Mouse (Mus musculus) hindbrain, embryonic 15.5 days (tissue): Measurements from ENCODE around the gene Wbp2. TPM values are rescaled to one million over a fixed set of nuclear protein-coding genes. Genes with fewer than 3 reads are reported as not detected.

Experiments used
- ATAC-seq: fragments of 200-750 bp; cut with Nextera tagmentation; 2 replicates; pipeline ENCODE4 v1.8.0; 2017; ENCODE audit warnings: low read depth, moderate number of reproducible peaks, moderate TSS enrichment; ENCODE audit not compliant: low FRiP score
- H3K27ac ChIP-seq: fragments of 300-500 bp; sonication (generic); replicated peaks from 2 replicates; pipeline ENCODE4 v1.5.1; 2015; ENCODE audit warnings: mild to moderate bottlenecking, inconsistent platforms
- H3K27me3 ChIP-seq: fragments of 300-500 bp; sonication (generic); 2 replicates; pipeline ENCODE4 v1.6.1; 2015; ENCODE audit warnings: control low read depth, inconsistent platforms
- H3K36me3 ChIP-seq: fragments of 300-500 bp; sonication (generic); 2 replicates; pipeline ENCODE4 v1.6.1; 2015; ENCODE audit warnings: control low read depth, inconsistent platforms
- H3K4me1 ChIP-seq: fragments of 300-500 bp; sonication (generic); replicated peaks from 2 replicates; pipeline ENCODE4 v1.6.1; 2015; ENCODE audit warnings: control low read depth, inconsistent platforms
- H3K4me2 ChIP-seq: fragments of 300-500 bp; sonication (generic); 2 replicates; pipeline ENCODE4 v1.6.1; 2015; ENCODE audit warnings: moderate library complexity, mild to moderate bottlenecking, inconsistent platforms
- H3K4me3 ChIP-seq: fragments of 300-500 bp; sonication (generic); 2 replicates; pipeline ENCODE4 v1.5.1; 2015; ENCODE audit warnings: mild to moderate bottlenecking, inconsistent platforms
- H3K9ac ChIP-seq: fragments of 300-500 bp; sonication (generic); 2 replicates; pipeline ENCODE4 v1.6.1; 2015; ENCODE audit warnings: inconsistent platforms
- H3K9me3 ChIP-seq: fragments of 300-500 bp; sonication (generic); 2 replicates; pipeline ENCODE4 v1.6.1; 2016; ENCODE audit warnings: control low read depth, inconsistent platforms
- WGBS: fragments of 180-500 bp; shearing (Covaris S2); methylation state at CpG from one replicate; pipeline ENCODE4 v1.1.7; 2015; 5-methylcytosine and 5-hydroxymethylcytosine counted together
- polyA plus RNA-seq: library from polyadenylated mRNA; unstranded; fragments of >200 nt; fragmentation: Nextera tagmentation; extraction: Ambion mirVana; gene quantifications from 2 replicates; pipeline ENCODE4 v1.2.1, GENCODE M21; 2015

Gene Wbp2
- polyA plus RNA-seq, 1 experiment from 2014 or later, result 196 TPM

DNA sequence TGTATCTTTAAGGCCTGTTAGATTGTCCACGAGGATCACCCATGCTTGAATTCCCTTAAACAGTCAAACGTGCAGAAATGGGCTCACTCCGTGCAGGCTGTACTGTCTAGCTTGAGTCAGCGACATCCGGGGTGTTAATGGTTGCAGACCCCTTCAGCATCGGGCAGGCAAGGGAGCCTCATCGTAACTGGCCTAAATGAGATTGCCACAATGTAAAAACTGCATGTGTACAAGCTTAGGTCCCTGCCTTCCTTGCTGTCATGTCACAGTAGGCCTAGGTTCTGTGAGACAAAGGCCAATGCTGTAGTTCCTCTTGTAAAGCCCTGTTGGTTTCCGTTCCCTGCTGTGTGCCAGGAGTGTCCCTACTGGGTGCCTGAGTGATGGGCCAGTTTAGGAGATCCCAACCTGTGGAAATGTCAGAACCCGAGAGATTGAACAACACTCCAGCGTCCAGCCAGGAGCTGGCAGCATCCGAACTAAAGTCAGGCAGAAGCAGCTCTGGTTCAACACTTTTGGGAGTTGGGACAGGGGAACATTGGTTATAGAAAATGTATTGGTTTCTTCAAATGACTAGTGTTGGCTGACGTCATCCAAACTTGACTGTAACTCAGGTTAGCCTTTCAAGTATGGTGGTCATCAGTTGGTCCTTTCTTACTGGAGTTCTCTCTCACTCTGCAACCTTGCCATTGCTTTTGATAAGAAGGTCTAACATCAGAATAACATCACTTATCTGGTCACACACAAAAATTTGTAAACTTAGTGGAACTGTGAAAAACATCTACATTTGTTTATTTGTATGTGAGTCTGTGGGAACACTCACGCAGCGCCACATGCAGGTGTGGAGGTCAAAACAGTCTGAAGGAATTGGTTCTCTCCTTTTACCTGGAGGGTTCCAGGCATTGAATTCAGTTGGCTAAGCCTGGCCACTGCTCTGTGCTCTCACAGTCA is 55.6 kb downstream of the Wbp2 start:
- H3K9me3 ChIP-seq, result no peaks in the 10 kb centered on the region
- H3K27ac ChIP-seq, result peak overlapping the region; percentile 100
- peak overlapping the region; percentile 76 for H3K4me2 ChIP-seq
- no peaks in the 10 kb centered on the region for H3K27me3 ChIP-seq
- WGBS, result 24% methylated on average over 14 of the region's 14 CpGs
- ATAC-seq, result peak; percentile 35
- peak overlapping the region; percentile 63 for H3K4me3 ChIP-seq
- peaks cover 27% of the 10 kb centered on the region for H3K4me1 ChIP-seq
- peaks cover 4% of the 10 kb centered on the region; the same call in 1 of the 2 replicates for H3K36me3 ChIP-seq
- peak overlapping the region; percentile 88 for H3K9ac ChIP-seq

DNA sequence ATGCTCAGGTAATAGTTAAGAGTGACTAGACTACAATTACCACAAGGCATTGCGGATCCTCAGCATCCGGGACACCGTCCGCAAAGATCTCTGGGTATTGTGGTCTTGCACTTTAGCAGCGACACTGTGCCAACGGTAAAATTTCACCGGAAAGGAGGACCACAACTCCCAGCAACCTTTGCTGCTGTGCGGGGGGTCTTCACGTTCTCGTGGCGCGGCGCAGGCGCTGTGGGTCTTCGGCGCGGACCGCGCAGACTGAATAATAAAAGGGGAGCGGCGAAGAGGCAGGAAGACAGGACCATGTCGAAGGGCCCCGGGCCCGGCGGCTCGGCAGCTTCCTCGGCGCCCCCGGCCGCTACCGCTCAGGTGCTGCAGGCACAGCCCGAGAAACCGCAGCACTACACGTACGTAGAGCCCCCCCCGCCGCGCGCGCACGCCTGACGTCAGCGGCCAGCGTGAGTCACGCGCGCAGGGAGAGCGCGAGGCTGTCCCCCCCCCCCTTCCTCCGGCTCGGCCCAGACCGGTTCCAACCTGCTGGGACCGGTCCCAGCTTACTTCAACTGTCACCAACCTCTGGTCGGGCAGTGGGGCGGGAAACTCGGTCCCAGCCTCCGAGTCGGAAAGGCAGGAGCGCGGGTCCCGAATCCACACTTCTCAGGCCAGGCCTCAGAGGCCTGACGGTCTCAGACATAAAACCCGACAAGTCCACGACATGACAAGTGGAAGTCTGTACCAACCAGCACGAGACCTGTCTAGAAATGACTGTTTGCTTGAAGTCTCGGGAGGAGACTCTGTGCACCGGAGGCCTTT is 56.5 kb downstream of the Wbp2 start, which contains the start of gene Unk:
Gene Unk, plus strand, starts transcription at position 235 of the 810 bp plus-strand sequence.
- under 1% methylated on average over 61 of the region's 67 CpGs for WGBS
- Histone ChIP-seq H3K36me3 (peaks cover 4% of the 10 kb centered on the region; the same call in 1 of the 2 replicates), H3K9me3 (no peaks in the 10 kb centered on the region), H3K4me1 (peaks cover 29% of the 10 kb centered on the region), H3K9ac (peak within 1 kb of the TSS; percentile 88), H3K4me3 (peak within 1 kb of the TSS; percentile 63), H3K4me2 (peak within 1 kb of the TSS; percentile 76), H3K27me3 (no peaks in the 10 kb centered on the region), H3K27ac (peak within 1 kb of the TSS; percentile 100)
- ATAC-seq, result peak; percentile 95

DNA sequence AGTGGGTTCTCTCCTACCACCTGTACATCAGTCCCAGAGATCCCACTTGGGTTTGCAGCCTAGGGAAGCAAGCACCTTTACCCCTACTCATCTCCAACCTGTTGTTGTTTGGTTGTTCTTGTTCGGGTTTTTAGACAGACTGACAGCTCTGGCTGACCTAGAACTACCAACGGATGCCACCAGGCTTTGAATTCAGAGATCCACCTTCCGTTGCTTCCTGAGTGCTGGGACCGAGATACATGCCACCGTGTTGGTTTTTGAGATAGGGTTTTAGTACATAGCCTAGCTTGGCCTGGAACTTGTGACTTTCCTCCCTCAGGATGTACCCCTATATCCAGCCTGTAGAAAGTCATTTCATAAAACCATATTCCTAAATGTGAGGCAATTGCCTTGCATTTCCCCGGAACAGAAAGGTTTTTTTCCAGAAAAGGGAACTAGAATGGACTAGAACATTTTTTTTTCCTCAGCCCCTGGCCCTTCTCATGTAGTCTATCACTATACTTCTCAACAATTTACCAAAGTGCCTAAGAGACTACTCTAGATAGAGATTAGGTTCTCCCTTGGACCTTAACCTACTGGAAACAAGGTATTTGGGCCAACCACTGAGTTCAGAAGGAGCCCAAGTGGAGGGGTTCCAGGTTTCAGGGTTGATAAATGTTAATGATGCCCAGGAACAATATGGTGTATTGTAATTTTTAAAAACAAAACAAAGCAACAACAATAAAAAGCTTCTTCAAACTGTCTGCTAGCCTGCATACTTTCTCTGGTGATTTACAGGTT is 57.5 kb downstream of the Wbp2 start:
- H3K4me3 ChIP-seq, result peak overlapping the region; percentile 63
- H3K9me3 ChIP-seq, result no peaks in the 10 kb centered on the region
- no peaks in the 10 kb centered on the region for H3K36me3 ChIP-seq
- peak overlapping the region; percentile 100 for H3K27ac ChIP-seq
- WGBS, result 81% methylated on average over 6 of the region's 6 CpGs
- no peak for ATAC-seq
- H3K27me3 ChIP-seq, result no peaks in the 10 kb centered on the region
- peak overlapping the region; percentile 76 for H3K4me2 ChIP-seq
- peaks cover 29% of the 10 kb centered on the region for H3K4me1 ChIP-seq
- peak overlapping the region; percentile 49 for H3K9ac ChIP-seq

Other genes with a start within 250 kb of the Wbp2 start
- gene Myo15b, start 228.6 kb downstream of the Wbp2 start, polyA plus RNA-seq, result 0.17 and 0.19 TPM in 2 replicates
- 1.9 and 2.2 TPM in 2 replicates for gene Smim5, start 187.0 kb downstream of the Wbp2 start, polyA plus RNA-seq
- 0.93 and 1.1 TPM in 2 replicates for gene Smim6, start 175.0 kb downstream of the Wbp2 start, polyA plus RNA-seq
- 42.9 and 43.4 TPM in 2 replicates for gene Sap30bp, start 153.7 kb downstream of the Wbp2 start, polyA plus RNA-seq
- 18.7 and 23.8 TPM in 2 replicates for gene Recql5, start 153.5 kb downstream of the Wbp2 start, polyA plus RNA-seq
- gene Itgb4, start 112.3 kb downstream of the Wbp2 start, polyA plus RNA-seq, result 1.7 and 1.9 TPM in 2 replicates
- gene Galk1, start 74.3 kb downstream of the Wbp2 start, polyA plus RNA-seq, result 62.5 and 70.9 TPM in 2 replicates
- gene H3f3b, start 59.0 kb downstream of the Wbp2 start, polyA plus RNA-seq, result 1,686 and 1,716 TPM in 2 replicates
- gene Unk, start 56.7 kb downstream of the Wbp2 start, polyA plus RNA-seq, result 32.1 and 37.0 TPM in 2 replicates
- 1.0 and 1.6 TPM in 2 replicates for gene Unc13d, start 9.0 kb downstream of the Wbp2 start, polyA plus RNA-seq
- 10.9 and 11.6 TPM in 2 replicates for gene Trim47, start 40.2 kb upstream of the Wbp2 start, polyA plus RNA-seq
- gene Trim65, start 44.1 kb upstream of the Wbp2 start, polyA plus RNA-seq, result 3.0 and 4.0 TPM in 2 replicates
- gene Mrpl38, start 51.9 kb upstream of the Wbp2 start, polyA plus RNA-seq, result 86.2 and 89.0 TPM in 2 replicates
- 55.7 and 59.0 TPM in 2 replicates for gene Fbf1, start 81.2 kb upstream of the Wbp2 start, polyA plus RNA-seq
- gene Ten1, start 111.9 kb upstream of the Wbp2 start, polyA plus RNA-seq, result 90.6 and 104 TPM in 2 replicates
- gene Acox1, start 112.0 kb upstream of the Wbp2 start, polyA plus RNA-seq, result 60.6 and 61.4 TPM in 2 replicates
- 1.0 and 1.1 TPM in 2 replicates for gene Evpl, start 151.1 kb upstream of the Wbp2 start, polyA plus RNA-seq
- gene Srp68, start 187.2 kb upstream of the Wbp2 start, polyA plus RNA-seq, result 63.9 and 66.1 TPM in 2 replicates
- 0.51 and 0.68 TPM in 2 replicates for gene Galr2, start 193.9 kb upstream of the Wbp2 start, polyA plus RNA-seq
- gene Exoc7, start 220.2 kb upstream of the Wbp2 start, polyA plus RNA-seq, result 106 and 108 TPM in 2 replicates
- gene Foxj1, start 248.4 kb upstream of the Wbp2 start, polyA plus RNA-seq, result 13.7 and 23.2 TPM in 2 replicates